Mouse (Mus musculus): ENCODE data around the gene Tmem199. TPM values are rescaled to one million over a fixed set of nuclear protein-coding genes. Genes with fewer than 3 reads are reported as not detected.
"Not testable (repeated sequence)": the region's sequence is repeated elsewhere in the genome, so short reads cannot be mapped to it uniquely, and the experiment has no call there.

Tmem199 gene
- total RNA-seq (2014; fragmentation: Nextera tagmentation) (21.9 and 36.8 TPM in 2 replicates), total RNA-seq (2017) (25.5 and 29.9 TPM in 2 replicates)

- peak; percentile 97 for ATAC-seq (replicated peaks; ENCODE audit: poor library complexity, severe bottlenecking)
These were observed at the start of gene Tmem199, which contains the start of gene Poldip2 for GRCm38 (mm10) chr11:78512025-78512957. TSS of gene Tmem199 (minus strand) at chr11:78512172. TSS of gene Poldip2 (plus strand) at chr11:78512193.

GRCm38 (mm10) chr11:78560447-78560846 is 48.5 kb upstream of the Tmem199 start:
- ATAC-seq (replicated peaks; ENCODE audit: poor library complexity, severe bottlenecking): peak; percentile 82

GRCm38 (mm10) chr11:78557241-78557640 is 45.3 kb upstream of the Tmem199 start:
- 0 out of 2 replicates have a peak, but pooled peaks have one; percentile 25 for ATAC-seq (replicated peaks; ENCODE audit: poor library complexity, severe bottlenecking)

GRCm38 (mm10) chr11:78556070-78556469 is 44.1 kb upstream of the Tmem199 start:
- ATAC-seq (replicated peaks; ENCODE audit: poor library complexity, severe bottlenecking): no peak

GRCm38 (mm10) chr11:78555623-78556022 is 43.7 kb upstream of the Tmem199 start:
- ATAC-seq (replicated peaks; ENCODE audit: poor library complexity, severe bottlenecking): no peak

- ATAC-seq (replicated peaks; ENCODE audit: poor library complexity, severe bottlenecking): no peak
These were observed 39.1 kb upstream of the Tmem199 start for GRCm38 (mm10) chr11:78551059-78551398.

- ATAC-seq (replicated peaks; ENCODE audit: poor library complexity, severe bottlenecking): peak; percentile 97
These were observed 38.4 kb upstream of the Tmem199 start, which contains the start of gene Tmem97 for GRCm38 (mm10) chr11:78550168-78551058. TSS of gene Tmem97 (minus strand) at chr11:78550777.

- ATAC-seq (replicated peaks; ENCODE audit: poor library complexity, severe bottlenecking): peak; percentile 33
These were observed 37.6 kb upstream of the Tmem199 start for GRCm38 (mm10) chr11:78549491-78549987.

- ATAC-seq (replicated peaks; ENCODE audit: poor library complexity, severe bottlenecking): no peak
These were observed 35.9 kb upstream of the Tmem199 start for GRCm38 (mm10) chr11:78547718-78548460.

- 0 out of 2 replicates have a peak, but pooled peaks have one; percentile 44 for ATAC-seq (replicated peaks; ENCODE audit: poor library complexity, severe bottlenecking)
These were observed 33.2 kb upstream of the Tmem199 start for GRCm38 (mm10) chr11:78545181-78545580.

- no peak for ATAC-seq (replicated peaks; ENCODE audit: poor library complexity, severe bottlenecking)
These were observed 32.6 kb upstream of the Tmem199 start for GRCm38 (mm10) chr11:78544449-78545111.

GRCm38 (mm10) chr11:78540358-78540757 is 28.4 kb upstream of the Tmem199 start:
- ATAC-seq (replicated peaks; ENCODE audit: poor library complexity, severe bottlenecking): no peak

GRCm38 (mm10) chr11:78536690-78537084 is 24.7 kb upstream of the Tmem199 start:
- ATAC-seq (replicated peaks; ENCODE audit: poor library complexity, severe bottlenecking): no peak

GRCm38 (mm10) chr11:78536080-78536689 is 24.2 kb upstream of the Tmem199 start, which contains the start of the genes Tnfaip1 and Ift20:
TSS of gene Tnfaip1 (minus strand) at chr11:78536332.
TSS of gene Ift20 (plus strand) at chr11:78536361.
- ATAC-seq (replicated peaks; ENCODE audit: poor library complexity, severe bottlenecking): peak; percentile 93

- ATAC-seq (replicated peaks; ENCODE audit: poor library complexity, severe bottlenecking): peak; percentile 26
These were observed 23.6 kb upstream of the Tmem199 start for GRCm38 (mm10) chr11:78535376-78536079.

GRCm38 (mm10) chr11:78534516-78534915 is 22.5 kb upstream of the Tmem199 start:
- no peak for ATAC-seq (replicated peaks; ENCODE audit: poor library complexity, severe bottlenecking)

- not testable (repeated sequence) for ATAC-seq (replicated peaks; ENCODE audit: poor library complexity, severe bottlenecking)
These were observed 19.5 kb upstream of the Tmem199 start for GRCm38 (mm10) chr11:78531515-78531914.

GRCm38 (mm10) chr11:78531046-78531445 is 19.1 kb upstream of the Tmem199 start:
- no peak for ATAC-seq (replicated peaks; ENCODE audit: poor library complexity, severe bottlenecking)

Data from granulocyte monocyte progenitor cell, adult 5-6 weeks (primary cell).